Mouse (Mus musculus) megakaryocyte, embryonic 14.5 days (primary cell): Measurements from ENCODE around the gene Gal3st1.

Source experiments
- FLI1 ChIP-seq: IDR thresholded peaks from 2 replicates; pipeline ENCODE4 v1.6.1; 2012; ENCODE audit warnings: low read length, inconsistent platforms, mixed read lengths
- GATA1 ChIP-seq: IDR thresholded peaks from 3 replicates; pipeline ENCODE4 v1.6.1; 2012; ENCODE audit warnings: mixed read lengths, low read length, inconsistent platforms, borderline replicate concordance

- TF ChIP-seq GATA1 (no peak), FLI1 (no peak)
Observed at GRCm38 (mm10) chr11:4001603-4002002, 18.2 kb downstream of the Gal3st1 start.
